Mouse (Mus musculus) embryonic facial prominence, embryonic 14.5 days (tissue): ENCODE results near the gene Evc2. TPM values are rescaled to one million over a fixed set of nuclear protein-coding genes. Genes with fewer than 3 reads are reported as not detected.

ENCODE experiments used
- ATAC-seq: fragments of 200-750 bp; cut with Nextera tagmentation; 2 replicates; pipeline ENCODE4 v1.8.0; 2017; ENCODE audit warnings: low read depth, moderate number of reproducible peaks, moderate TSS enrichment
- DNase-seq: peaks from one replicate; pipeline ENCODE4 v3.0.0-alpha.2; 2015; ENCODE audit warnings: low spot score
- H3K27ac ChIP-seq: fragments of 300-500 bp; sonication (generic); replicated peaks from 2 replicates; pipeline ENCODE4 v1.5.1; 2014; ENCODE audit warnings: low read depth, mild to moderate bottlenecking, low read length, moderate library complexity
- H3K27me3 ChIP-seq: fragments of 300-500 bp; sonication (generic); replicated peaks from 2 replicates; pipeline ENCODE4 v1.6.1; 2014; ENCODE audit warnings: low read length; ENCODE audit not compliant: control insufficient read depth, insufficient read depth
- H3K36me3 ChIP-seq: fragments of 300-500 bp; sonication (generic); 2 replicates; pipeline ENCODE4 v1.6.1; 2014; ENCODE audit warnings: low read length, mixed read lengths; ENCODE audit not compliant: control insufficient read depth, insufficient read depth
- H3K4me1 ChIP-seq: fragments of 300-500 bp; sonication (generic); 2 replicates; pipeline ENCODE4 v1.6.1; 2014; ENCODE audit warnings: antibody characterized with exemption, low read length; ENCODE audit not compliant: control insufficient read depth, insufficient read depth
- H3K4me2 ChIP-seq: fragments of 300-500 bp; sonication (generic); 2 replicates; pipeline ENCODE4 v1.6.1; 2014; ENCODE audit warnings: low read depth, mild to moderate bottlenecking, low read length, moderate library complexity, mixed read lengths
- H3K4me3 ChIP-seq: fragments of 300-500 bp; sonication (generic); 2 replicates; pipeline ENCODE4 v1.5.1; 2014; ENCODE audit warnings: low read depth, mild to moderate bottlenecking, low read length
- H3K9ac ChIP-seq: fragments of 300-500 bp; sonication (generic); 2 replicates; pipeline ENCODE4 v1.6.1; 2014; ENCODE audit warnings: low read depth, mild to moderate bottlenecking, low read length, moderate library complexity, mixed read lengths
- H3K9me3 ChIP-seq: fragments of 300-500 bp; sonication (generic); 2 replicates; pipeline ENCODE4 v1.6.1; 2016; ENCODE audit warnings: low read length; ENCODE audit not compliant: control insufficient read depth
- WGBS: fragments of 180-500 bp; shearing (Covaris S2); extraction: QIAGEN DNeasy Blood & Tissue Kit; methylation state at CpG from one replicate; pipeline ENCODE4 v1.1.7; 2014; 5-methylcytosine and 5-hydroxymethylcytosine counted together
- polyA plus RNA-seq: library from polyadenylated mRNA; unstranded; fragments of >200 nt; fragmentation: Nextera tagmentation; extraction: Ambion mirVana; gene quantifications from 2 replicates; pipeline ENCODE4 v1.2.1, GENCODE M21; 2014

The Evc2 gene
- polyA plus RNA-seq, 1 experiment from 2014 or later, result 19.4 TPM

- Histone ChIP-seq H3K4me1 (no peaks in the 10 kb centered on the region), H3K9ac (no peak overlapping the region), H3K27ac (no peak overlapping the region), H3K9me3 (0 out of 2 replicates have a peak, but pooled peaks cover 3% of the 10 kb centered on the region), H3K4me2 (no peak overlapping the region), H3K27me3 (no peaks in the 10 kb centered on the region), H3K36me3 (peaks cover 68% of the 10 kb centered on the region), H3K4me3 (no peak overlapping the region)
- DNase-seq, result no peak
- 87% methylated on average over 7 of the region's 7 CpGs for WGBS
- no peak for ATAC-seq
Measured at GRCm38 (mm10) chr5:37377376-37377775, 39.1 kb downstream of the Evc2 start.

GRCm38 (mm10) chr5:37380641-37381040 lies 42.3 kb downstream of the Evc2 start:
- peaks cover 75% of the 10 kb centered on the region for H3K36me3 ChIP-seq
- H3K27ac ChIP-seq, result no peak overlapping the region
- no peak overlapping the region for H3K9ac ChIP-seq
- no peaks in the 10 kb centered on the region for H3K4me1 ChIP-seq
- H3K9me3 ChIP-seq, result no peaks in the 10 kb centered on the region
- no peak for DNase-seq
- no peak overlapping the region for H3K4me3 ChIP-seq
- no peak for ATAC-seq
- no peaks in the 10 kb centered on the region for H3K27me3 ChIP-seq
- no peak overlapping the region for H3K4me2 ChIP-seq
- WGBS, result 74% methylated on average over 4 of the region's 4 CpGs

- Histone ChIP-seq H3K4me2 (no peak overlapping the region), H3K9me3 (no peaks in the 10 kb centered on the region), H3K9ac (no peak overlapping the region), H3K27ac (no peak overlapping the region), H3K36me3 (peaks cover 88% of the 10 kb centered on the region), H3K4me3 (no peak overlapping the region), H3K27me3 (no peaks in the 10 kb centered on the region), H3K4me1 (no peaks in the 10 kb centered on the region)
- DNase-seq (no peak), ATAC-seq (no peak)
- 90% methylated on average over 3 of the region's 3 CpGs for WGBS
Measured at GRCm38 (mm10) chr5:37383570-37383969, 45.3 kb downstream of the Evc2 start.

GRCm38 (mm10) chr5:37388646-37389045 lies 50.3 kb downstream of the Evc2 start:
- H3K9me3 ChIP-seq, result no peaks in the 10 kb centered on the region
- peaks cover 57% of the 10 kb centered on the region for H3K36me3 ChIP-seq
- DNase-seq (no peak), ATAC-seq (no peak)
- no peak overlapping the region for H3K27ac ChIP-seq
- no peaks in the 10 kb centered on the region for H3K4me1 ChIP-seq
- no peaks in the 10 kb centered on the region for H3K27me3 ChIP-seq
- H3K4me3 ChIP-seq, result no peak overlapping the region
- H3K9ac ChIP-seq, result no peak overlapping the region
- H3K4me2 ChIP-seq, result no peak overlapping the region
- WGBS, result 76% methylated on average over 3 of the region's 3 CpGs

- Histone ChIP-seq H3K27ac (no peak overlapping the region), H3K36me3 (peaks cover 56% of the 10 kb centered on the region), H3K27me3 (no peaks in the 10 kb centered on the region), H3K4me2 (no peak overlapping the region), H3K4me3 (no peak overlapping the region), H3K4me1 (no peaks in the 10 kb centered on the region), H3K9ac (no peak overlapping the region), H3K9me3 (no peaks in the 10 kb centered on the region)
- ATAC-seq, result no peak
- no peak for DNase-seq
- WGBS, result 44% methylated on average over 13 of the region's 13 CpGs
Measured at GRCm38 (mm10) chr5:37389808-37390495, 51.7 kb downstream of the Evc2 start.

GRCm38 (mm10) chr5:37390923-37391322 lies 52.6 kb downstream of the Evc2 start:
- Histone ChIP-seq H3K9ac (no peak overlapping the region), H3K4me1 (no peaks in the 10 kb centered on the region), H3K4me3 (no peak overlapping the region), H3K9me3 (no peaks in the 10 kb centered on the region), H3K27me3 (no peaks in the 10 kb centered on the region), H3K4me2 (no peak overlapping the region), H3K36me3 (peaks cover 52% of the 10 kb centered on the region), H3K27ac (no peak overlapping the region)
- WGBS, result 94% methylated on average over 10 of the region's 10 CpGs
- DNase-seq, result no peak
- no peak for ATAC-seq

DNA sequence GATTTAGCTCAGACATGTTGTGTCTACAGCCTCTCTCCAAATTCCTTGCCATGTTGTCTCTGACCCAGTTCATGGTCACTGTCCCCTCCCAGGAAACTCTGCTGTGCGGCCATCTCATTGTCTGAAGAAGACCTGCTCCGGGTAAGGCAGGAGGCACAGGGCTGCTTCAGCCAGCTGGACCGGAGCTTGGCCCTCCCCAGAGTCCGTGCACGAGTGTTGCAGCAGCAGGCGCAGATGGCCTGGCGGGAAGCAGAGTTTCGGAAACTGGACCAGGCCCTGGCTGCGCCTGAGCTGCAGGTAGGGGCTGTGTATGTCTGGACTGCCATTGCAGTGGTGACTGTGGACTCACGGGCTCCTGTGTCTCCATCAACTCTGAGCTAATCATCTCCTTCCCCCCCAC lies 53.6 kb downstream of the Evc2 start:
- H3K27ac ChIP-seq, result no peak overlapping the region
- H3K9ac ChIP-seq, result no peak overlapping the region
- H3K27me3 ChIP-seq, result no peaks in the 10 kb centered on the region
- no peaks in the 10 kb centered on the region for H3K4me1 ChIP-seq
- H3K9me3 ChIP-seq, result no peaks in the 10 kb centered on the region
- no peak overlapping the region for H3K4me3 ChIP-seq
- ATAC-seq (no peak), DNase-seq (no peak)
- H3K4me2 ChIP-seq, result no peak overlapping the region
- H3K36me3 ChIP-seq, result peaks cover 52% of the 10 kb centered on the region
- 87% methylated on average over 10 of the region's 10 CpGs for whole genome bisulfite sequencing

GRCm38 (mm10) chr5:37395172-37396030 lies 57.1 kb downstream of the Evc2 start:
- peaks cover 63% of the 10 kb centered on the region for H3K36me3 ChIP-seq
- no peaks in the 10 kb centered on the region for H3K9me3 ChIP-seq
- ATAC-seq (no peak), DNase-seq (peak; percentile 35)
- no peaks in the 10 kb centered on the region for H3K27me3 ChIP-seq
- H3K4me1 ChIP-seq, result no peaks in the 10 kb centered on the region
- no peak overlapping the region for H3K4me2 ChIP-seq
- no peak overlapping the region for H3K4me3 ChIP-seq
- no peak overlapping the region for H3K9ac ChIP-seq
- H3K27ac ChIP-seq, result no peak overlapping the region
- 76% methylated on average over 22 of the region's 22 CpGs for WGBS
